Mouse (Mus musculus) heart, embryonic 15.5 days (tissue): Measurements from ENCODE around the gene Gm38394. TPM values are rescaled to one million over a fixed set of nuclear protein-coding genes. Genes with fewer than 3 reads are reported as not detected.
"Not testable (repeated sequence)": the region's sequence is repeated elsewhere in the genome, so short reads cannot be mapped to it uniquely, and the experiment has no call there.

Experiments used
- ATAC-seq: fragments of 200-750 bp; cut with Nextera tagmentation; replicated peaks from 2 replicates; pipeline ENCODE4 v1.8.0; 2017; ENCODE audit warnings: low read depth, moderate TSS enrichment; ENCODE audit not compliant: insufficient number of reproducible peaks, insufficient read depth, low FRiP score
- H3K27ac ChIP-seq: fragments of 300-500 bp; sonication (generic); 2 replicates; pipeline ENCODE4 v1.5.1; 2015; ENCODE audit warnings: mild to moderate bottlenecking, inconsistent platforms
- H3K27me3 ChIP-seq: fragments of 300-500 bp; sonication (generic); 2 replicates; pipeline ENCODE4 v1.6.1; 2015; ENCODE audit warnings: inconsistent platforms
- H3K36me3 ChIP-seq: fragments of 300-500 bp; sonication (generic); 2 replicates; pipeline ENCODE4 v1.6.1; 2015; ENCODE audit warnings: mild to moderate bottlenecking, inconsistent platforms
- H3K4me1 ChIP-seq: fragments of 300-500 bp; sonication (generic); replicated peaks from 2 replicates; pipeline ENCODE4 v1.6.1; 2015; ENCODE audit warnings: inconsistent platforms
- H3K4me2 ChIP-seq: fragments of 300-500 bp; sonication (generic); 2 replicates; pipeline ENCODE4 v1.6.1; 2015; ENCODE audit warnings: inconsistent platforms, mild to moderate bottlenecking, moderate library complexity
- H3K4me3 ChIP-seq: fragments of 300-500 bp; sonication (generic); 2 replicates; pipeline ENCODE4 v1.5.1; 2015; ENCODE audit warnings: mild to moderate bottlenecking, inconsistent platforms
- H3K9ac ChIP-seq: fragments of 300-500 bp; sonication (generic); 2 replicates; pipeline ENCODE4 v1.6.1; 2015; ENCODE audit warnings: mild to moderate bottlenecking, inconsistent platforms
- H3K9me3 ChIP-seq: fragments of 300-500 bp; sonication (generic); replicated peaks from 2 replicates; pipeline ENCODE4 v1.6.1; 2016; ENCODE audit warnings: inconsistent platforms
- whole genome bisulfite sequencing: fragments of 180-500 bp; shearing (Covaris S2); methylation state at CpG from one replicate; pipeline ENCODE4 v1.1.7; 2015; ENCODE audit warnings: mixed read lengths; 5-methylcytosine and 5-hydroxymethylcytosine counted together
- polyA plus RNA-seq: library from polyadenylated mRNA; unstranded; fragments of >200 nt; fragmentation: Nextera tagmentation; extraction: Ambion mirVana; gene quantifications from 2 replicates; pipeline ENCODE4 v1.2.1, GENCODE M21; 2015

Gene Gm38394
- polyA plus RNA-seq, 1 experiment from 2014 or later, result 3.4 TPM

- Histone ChIP-seq H3K9me3 (no peaks in the 10 kb centered on the region), H3K4me3 (no peak within 1 kb of the TSS; the same call in 1 of the 2 replicates), H3K36me3 (no peaks in the 10 kb centered on the region), H3K9ac (no peak within 1 kb of the TSS), H3K4me1 (peaks cover 19% of the 10 kb centered on the region), H3K27ac (no peak within 1 kb of the TSS), H3K4me2 (no peak within 1 kb of the TSS), H3K27me3 (no peaks in the 10 kb centered on the region)
- no peak for ATAC-seq
- 26% methylated on average over 6 of the region's 6 CpGs for WGBS
Observed at GRCm38 (mm10) chr1:133689897-133690296, 28.8 kb upstream of the Gm38394 start, which contains the start of gene Lax1. Gene Lax1, minus strand, starts transcription at chr1:133690108.

- ATAC-seq, result no peak
- no peak overlapping the region for H3K4me3 ChIP-seq
- no peaks in the 10 kb centered on the region for H3K9me3 ChIP-seq
- no peak overlapping the region for H3K9ac ChIP-seq
- H3K27ac ChIP-seq, result no peak overlapping the region
- H3K4me2 ChIP-seq, result no peak overlapping the region
- H3K36me3 ChIP-seq, result no peaks in the 10 kb centered on the region
- no peaks in the 10 kb centered on the region for H3K27me3 ChIP-seq
- WGBS, result 70% methylated on average over 7 of the region's 7 CpGs
- H3K4me1 ChIP-seq, result 0 out of 2 replicates have a peak, but pooled peaks cover 4% of the 10 kb centered on the region
Observed at GRCm38 (mm10) chr1:133688301-133688700, 27.2 kb upstream of the Gm38394 start.

GRCm38 (mm10) chr1:133685749-133686519, 24.8 kb upstream of the Gm38394 start:
- H3K4me3 ChIP-seq, result no peak overlapping the region
- no peak overlapping the region for H3K27ac ChIP-seq
- no peaks in the 10 kb centered on the region for H3K4me1 ChIP-seq
- no peak overlapping the region for H3K4me2 ChIP-seq
- no peak overlapping the region for H3K9ac ChIP-seq
- WGBS, result 71% methylated on average over 10 of the region's 10 CpGs
- no peaks in the 10 kb centered on the region for H3K27me3 ChIP-seq
- no peaks in the 10 kb centered on the region for H3K36me3 ChIP-seq
- no peaks in the 10 kb centered on the region for H3K9me3 ChIP-seq
- no peak for ATAC-seq

GRCm38 (mm10) chr1:133671801-133672200, 10.7 kb upstream of the Gm38394 start:
- no peak overlapping the region for H3K4me3 ChIP-seq
- no peak for ATAC-seq
- H3K27me3 ChIP-seq, result no peaks in the 10 kb centered on the region
- H3K9ac ChIP-seq, result no peak overlapping the region
- no peak overlapping the region for H3K4me2 ChIP-seq
- 62% methylated on average over 3 of the region's 3 CpGs for WGBS
- no peaks in the 10 kb centered on the region for H3K9me3 ChIP-seq
- H3K4me1 ChIP-seq, result 0 out of 2 replicates have a peak, but pooled peaks cover 3% of the 10 kb centered on the region
- H3K36me3 ChIP-seq, result no peaks in the 10 kb centered on the region
- no peak overlapping the region for H3K27ac ChIP-seq

GRCm38 (mm10) chr1:133671266-133671665, 10.1 kb upstream of the Gm38394 start:
- no peak overlapping the region for H3K4me2 ChIP-seq
- H3K9me3 ChIP-seq, result no peaks in the 10 kb centered on the region
- H3K4me3 ChIP-seq, result no peak overlapping the region
- no peaks in the 10 kb centered on the region for H3K36me3 ChIP-seq
- WGBS, result 76% methylated on average over 3 of the region's 3 CpGs
- no peak overlapping the region for H3K9ac ChIP-seq
- H3K27me3 ChIP-seq, result no peaks in the 10 kb centered on the region
- 0 out of 2 replicates have a peak, but pooled peaks cover 3% of the 10 kb centered on the region for H3K4me1 ChIP-seq
- ATAC-seq, result no peak
- H3K27ac ChIP-seq, result no peak overlapping the region

GRCm38 (mm10) chr1:133670776-133671175, 9.7 kb upstream of the Gm38394 start:
- Histone ChIP-seq H3K36me3 (no peaks in the 10 kb centered on the region), H3K4me3 (no peak overlapping the region), H3K9ac (no peak overlapping the region), H3K27me3 (no peaks in the 10 kb centered on the region), H3K4me2 (no peak overlapping the region), H3K4me1 (0 out of 2 replicates have a peak, but pooled peaks cover 3% of the 10 kb centered on the region), H3K27ac (no peak overlapping the region), H3K9me3 (no peaks in the 10 kb centered on the region)
- WGBS, result 77% methylated on average over 6 of the region's 6 CpGs
- no peak for ATAC-seq

- WGBS, result 73% methylated on average over 12 of the region's 12 CpGs
- no peaks in the 10 kb centered on the region for H3K36me3 ChIP-seq
- H3K9me3 ChIP-seq, result no peaks in the 10 kb centered on the region
- no peak overlapping the region for H3K9ac ChIP-seq
- no peaks in the 10 kb centered on the region for H3K27me3 ChIP-seq
- ATAC-seq, result no peak
- H3K4me2 ChIP-seq, result no peak overlapping the region
- no peak overlapping the region for H3K27ac ChIP-seq
- 0 out of 2 replicates have a peak, but pooled peaks cover 3% of the 10 kb centered on the region for H3K4me1 ChIP-seq
- no peak overlapping the region for H3K4me3 ChIP-seq
Observed at GRCm38 (mm10) chr1:133670190-133670589, 9.1 kb upstream of the Gm38394 start.

- Histone ChIP-seq H3K4me1 (0 out of 2 replicates have a peak, but pooled peaks cover 6% of the 10 kb centered on the region), H3K4me3 (no peak overlapping the region), H3K4me2 (no peak overlapping the region), H3K27ac (no peak overlapping the region), H3K36me3 (no peaks in the 10 kb centered on the region), H3K9ac (no peak overlapping the region), H3K27me3 (no peaks in the 10 kb centered on the region), H3K9me3 (no peaks in the 10 kb centered on the region)
- no peak for ATAC-seq
- WGBS, result 92% methylated on average over 3 of the region's 3 CpGs
Observed at GRCm38 (mm10) chr1:133668618-133669017, 7.5 kb upstream of the Gm38394 start.

GRCm38 (mm10) chr1:133667721-133668120, 6.6 kb upstream of the Gm38394 start:
- Histone ChIP-seq H3K36me3 (no peaks in the 10 kb centered on the region), H3K27ac (no peak overlapping the region), H3K4me1 (0 out of 2 replicates have a peak, but pooled peaks cover 7% of the 10 kb centered on the region), H3K9me3 (no peaks in the 10 kb centered on the region), H3K27me3 (no peaks in the 10 kb centered on the region), H3K9ac (no peak overlapping the region), H3K4me3 (no peak overlapping the region), H3K4me2 (no peak overlapping the region)
- WGBS, result 67% methylated on average over 7 of the region's 7 CpGs
- ATAC-seq, result no peak

- not testable (repeated sequence) for H3K4me1 ChIP-seq, H3K27ac ChIP-seq, H3K4me2 ChIP-seq, H3K27me3 ChIP-seq, H3K4me3 ChIP-seq, ATAC-seq, H3K9ac ChIP-seq, H3K9me3 ChIP-seq, H3K36me3 ChIP-seq
- 82% methylated on average over 7 of the region's 8 CpGs for WGBS
Observed at GRCm38 (mm10) chr1:133665713-133666112, 4.6 kb upstream of the Gm38394 start.

- Histone ChIP-seq H3K27ac (peak overlapping the region; percentile 61), H3K36me3 (no peaks in the 10 kb centered on the region), H3K4me2 (no peak overlapping the region), H3K9me3 (no peaks in the 10 kb centered on the region), H3K4me3 (no peak overlapping the region), H3K4me1 (peaks cover 11% of the 10 kb centered on the region), H3K27me3 (no peaks in the 10 kb centered on the region), H3K9ac (no peak overlapping the region)
- ATAC-seq, result no peak
- 79% methylated on average over 11 of the region's 11 CpGs for WGBS
Observed at GRCm38 (mm10) chr1:133664203-133664970, 3.3 kb upstream of the Gm38394 start.
